Mouse (Mus musculus) G1E (cell line): Measurements from ENCODE around the gene Atp2b2.

Experiments
- CTCF ChIP-seq: IDR thresholded peaks from 2 replicates; pipeline ENCODE4 v1.5.1; 2012; ENCODE audit warnings: low read depth, low read length, inconsistent platforms, mixed read lengths
- GATA1 ChIP-seq: IDR thresholded peaks from 2 replicates; pipeline ENCODE4 v1.6.1; 2012; ENCODE audit warnings: borderline replicate concordance, low read length, inconsistent platforms, mixed read lengths
- GATA2 ChIP-seq: IDR thresholded peaks from 2 replicates; pipeline ENCODE4 v1.6.1; 2012; ENCODE audit warnings: low read depth, low read length, inconsistent platforms, borderline replicate concordance
- POLR2AphosphoS5 ChIP-seq: IDR thresholded peaks from 2 replicates; pipeline ENCODE4 v1.6.1; 2012; ENCODE audit warnings: low read depth, low read length, inconsistent platforms; ENCODE audit not compliant: insufficient replicate concordance
- TAL1 ChIP-seq: conservative IDR thresholded peaks from 2 replicates; pipeline ENCODE4 v1.6.1; 2012; ENCODE audit warnings: low read depth, low read length, inconsistent platforms, mixed read lengths

DNA sequence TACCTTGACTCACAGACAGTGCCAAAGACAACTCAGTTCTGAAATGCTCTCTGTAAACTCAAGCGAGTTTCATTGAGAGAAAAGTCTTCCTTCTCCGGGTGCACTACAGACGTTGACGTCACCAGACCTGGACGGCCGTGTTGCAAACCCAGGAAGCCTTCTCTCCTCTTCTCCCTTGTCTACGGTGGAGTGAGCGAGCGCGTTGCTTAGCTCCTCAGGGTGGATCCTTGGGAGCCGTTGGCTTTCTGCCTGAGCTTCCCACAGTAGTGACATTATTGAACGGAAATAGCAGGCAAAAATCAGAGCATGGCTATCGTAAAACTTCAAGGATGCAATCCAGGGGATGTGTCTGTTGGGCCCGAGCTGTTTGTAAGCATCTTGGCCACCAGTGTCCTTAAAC is 295.1 kb downstream of the Atp2b2 start:
- TF ChIP-seq CTCF, result no peak
- TF ChIP-seq TAL1, result no peak
- no peak for TF ChIP-seq GATA1
- no peak for TF ChIP-seq POLR2AphosphoS5
- TF ChIP-seq GATA2, result no peak
